Mouse (Mus musculus) liver, postnatal 0 days (tissue): ENCODE measurements at regions not wholly inside any gene's neighbourhood (a gene's known extent, or its start where the extent isn't known, plus 50 kb on each side); places are given as distances from the start of the nearest gene placed in this dataset.

Experiments used
- ATAC-seq: fragments of 200-750 bp; cut with Nextera tagmentation; 2 replicates; pipeline ENCODE4 v1.8.0; 2017; ENCODE audit warnings: mild to moderate bottlenecking, moderate library complexity
- DNase-seq: peaks from one replicate; pipeline ENCODE4 v3.0.0-alpha.2; 2016
- H3K27ac ChIP-seq: fragments of 300-500 bp; sonication (generic); 2 replicates; pipeline ENCODE4 v1.5.1; 2014; ENCODE audit warnings: antibody characterized with exemption, moderate library complexity, mild to moderate bottlenecking, low read depth
- H3K27me3 ChIP-seq: fragments of 300-500 bp; sonication (generic); 2 replicates; pipeline ENCODE4 v1.6.1; 2014; ENCODE audit warnings: low read length, control low read depth, mixed read lengths; ENCODE audit not compliant: insufficient read depth
- H3K36me3 ChIP-seq: fragments of 300-500 bp; sonication (generic); replicated peaks from 2 replicates; pipeline ENCODE4 v1.6.1; 2014; ENCODE audit warnings: mild to moderate bottlenecking, control low read depth, low read length, moderate library complexity, mixed read lengths; ENCODE audit not compliant: insufficient read depth
- H3K4me1 ChIP-seq: fragments of 300-500 bp; sonication (generic); 2 replicates; pipeline ENCODE4 v1.6.1; 2014; ENCODE audit warnings: antibody characterized with exemption, mild to moderate bottlenecking, control low read depth; ENCODE audit not compliant: insufficient read depth
- H3K4me2 ChIP-seq: fragments of 300-500 bp; sonication (generic); 2 replicates; pipeline ENCODE4 v1.6.1; 2014; ENCODE audit warnings: low read depth, mild to moderate bottlenecking, low read length, moderate library complexity, mixed read lengths
- H3K4me3 ChIP-seq: fragments of 300-500 bp; sonication (generic); 2 replicates; pipeline ENCODE4 v1.5.1; 2014; ENCODE audit warnings: low read depth, low read length
- H3K9ac ChIP-seq: fragments of 300-500 bp; sonication (generic); replicated peaks from 2 replicates; pipeline ENCODE4 v1.6.1; 2014; ENCODE audit warnings: mild to moderate bottlenecking, moderate library complexity
- H3K9me3 ChIP-seq: fragments of 300-500 bp; sonication (generic); 2 replicates; pipeline ENCODE4 v1.6.1; 2016; ENCODE audit warnings: mild to moderate bottlenecking, control low read depth, low read length, mixed read lengths
- CTCF ChIP-seq: sonication (generic); IDR thresholded peaks from 2 replicates; pipeline ENCODE4 v1.5.1; 2016; ENCODE audit warnings: antibody characterized with exemption, low read depth
- EP300 ChIP-seq: IDR thresholded peaks from 2 replicates; pipeline ENCODE4 v1.6.1; 2016; ENCODE audit warnings: antibody characterized with exemption, low read depth, mild to moderate bottlenecking
- WGBS: fragments of 180-500 bp; shearing (Covaris S2); extraction: QIAGEN DNeasy Blood & Tissue Kit; methylation state at CpG from one replicate; pipeline ENCODE4 v1.1.7; 2014; ENCODE audit not compliant: insufficient replicate concordance; 5-methylcytosine and 5-hydroxymethylcytosine counted together
- microRNA-seq: library from miRNA; unstranded; fragments of <30 nt; microRNA quantifications from one replicate; pipeline ENCODE4, GENCODE M21; 2016

DNA sequence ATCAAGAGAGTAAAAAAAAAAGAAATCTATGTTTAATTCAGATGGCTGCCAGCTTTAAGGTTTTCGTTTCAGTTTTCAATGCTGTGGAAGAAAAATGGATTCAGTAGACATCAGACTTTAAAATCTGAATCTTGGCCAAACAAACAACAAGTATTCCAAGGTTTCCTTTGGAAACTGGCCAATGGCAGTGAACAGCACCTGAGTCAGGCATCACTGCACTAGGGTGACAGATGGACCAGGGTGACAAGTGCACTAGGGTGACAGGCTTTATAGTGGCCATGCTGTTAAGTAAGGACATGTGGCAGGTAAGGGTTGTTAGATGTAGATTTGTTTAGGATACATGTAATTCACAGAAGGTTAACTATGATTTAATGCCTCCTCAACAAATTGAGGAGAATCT is 972.9 kb downstream of the Pdha2 start:
- H3K27me3 ChIP-seq: no peaks in the 10 kb centered on the region
- no peak overlapping the region for H3K9ac ChIP-seq
- no peaks in the 10 kb centered on the region for H3K36me3 ChIP-seq
- 44% methylated on average over 1 of the region's 1 CpGs for WGBS
- no peak overlapping the region for H3K27ac ChIP-seq
- no peak overlapping the region for H3K4me2 ChIP-seq
- H3K4me1 ChIP-seq: no peaks in the 10 kb centered on the region
- H3K9me3 ChIP-seq: no peaks in the 10 kb centered on the region
- ATAC-seq (no peak), DNase-seq (no peak)
- H3K4me3 ChIP-seq: no peak overlapping the region
- TF ChIP-seq CTCF (no peak), EP300 (no peak)

Small RNAs in the stretch of these regions (microRNA-seq; reads per million reads assigned to microRNA genes)
- gene Mir7j: 45.0 reads per million, percentile 35 among the genes with 10 or more reads in this experiment
